Mouse (Mus musculus) lung, postnatal 0 days (tissue): ENCODE measurements at regions not wholly inside any gene's neighbourhood (a gene's known extent, or its start where the extent isn't known, plus 50 kb on each side); places are given as distances from the start of the nearest gene placed in this dataset.

Source experiments
- ATAC-seq: fragments of 200-750 bp; cut with Nextera tagmentation; 2 replicates; pipeline ENCODE4 v1.8.0; 2017; ENCODE audit warnings: moderate library complexity
- DNase-seq: peaks from one replicate; pipeline ENCODE4 v3.0.0-alpha.2; 2016; ENCODE audit warnings: low spot score
- H3K27ac ChIP-seq: fragments of 300-500 bp; sonication (generic); 2 replicates; pipeline ENCODE4 v1.5.1; 2014; ENCODE audit warnings: antibody characterized with exemption, mild to moderate bottlenecking, low read length, mixed read lengths
- H3K27me3 ChIP-seq: fragments of 300-500 bp; sonication (generic); replicated peaks from 2 replicates; pipeline ENCODE4 v1.6.1; 2014; ENCODE audit warnings: low read length, mixed read lengths; ENCODE audit not compliant: insufficient read depth
- H3K36me3 ChIP-seq: fragments of 300-500 bp; sonication (generic); 2 replicates; pipeline ENCODE4 v1.6.1; 2014; ENCODE audit warnings: low read length, mixed read lengths; ENCODE audit not compliant: insufficient read depth
- H3K4me1 ChIP-seq: fragments of 300-500 bp; sonication (generic); 2 replicates; pipeline ENCODE4 v1.6.1; 2014; ENCODE audit warnings: antibody characterized with exemption, low read depth, low read length, mixed read lengths; ENCODE audit not compliant: insufficient read depth
- H3K4me2 ChIP-seq: fragments of 300-500 bp; sonication (generic); replicated peaks from 2 replicates; pipeline ENCODE4 v1.6.1; 2014; ENCODE audit warnings: low read depth, mild to moderate bottlenecking, low read length, moderate library complexity, mixed read lengths
- H3K4me3 ChIP-seq: fragments of 300-500 bp; sonication (generic); 2 replicates; pipeline ENCODE4 v1.5.1; 2014; ENCODE audit warnings: low read depth, low read length
- H3K9ac ChIP-seq: fragments of 300-500 bp; sonication (generic); replicated peaks from 2 replicates; pipeline ENCODE4 v1.6.1; 2014; ENCODE audit warnings: low read depth, mild to moderate bottlenecking
- H3K9me3 ChIP-seq: fragments of 300-500 bp; sonication (generic); 2 replicates; pipeline ENCODE4 v1.6.1; 2016; ENCODE audit warnings: low read length, mixed read lengths
- CTCF ChIP-seq: IDR thresholded peaks from 2 replicates; pipeline ENCODE4 v1.5.1; 2016; ENCODE audit warnings: antibody characterized with exemption, mild to moderate bottlenecking
- EP300 ChIP-seq: IDR thresholded peaks from 2 replicates; pipeline ENCODE4 v1.6.1; 2016; ENCODE audit warnings: antibody characterized with exemption, mild to moderate bottlenecking, control low read depth
- WGBS: fragments of 180-500 bp; shearing (Covaris S2); extraction: QIAGEN DNeasy Blood & Tissue Kit; methylation state at CpG from one replicate; pipeline ENCODE4 v1.1.7; 2014; 5-methylcytosine and 5-hydroxymethylcytosine counted together

GRCm38 (mm10) chr13:48422438-48423329 lies 90.6 kb downstream of the Zfp169 start:
- H3K27ac ChIP-seq, result no peak overlapping the region
- H3K4me3 ChIP-seq, result no peak overlapping the region
- ATAC-seq (no peak), DNase-seq (no peak)
- no peaks in the 10 kb centered on the region for H3K4me1 ChIP-seq
- no peaks in the 10 kb centered on the region for H3K9me3 ChIP-seq
- no peak overlapping the region for H3K4me2 ChIP-seq
- 65% methylated on average over 9 of the region's 9 CpGs for WGBS
- H3K9ac ChIP-seq, result no peak overlapping the region
- H3K36me3 ChIP-seq, result no peaks in the 10 kb centered on the region
- TF ChIP-seq EP300, result no peak
- TF ChIP-seq CTCF, result no peak
- H3K27me3 ChIP-seq, result no peaks in the 10 kb centered on the region

GRCm38 (mm10) chr13:48426816-48427215 lies 86.4 kb downstream of the Zfp169 start:
- no peak for TF ChIP-seq EP300
- no peak for TF ChIP-seq CTCF
- H3K9me3 ChIP-seq, result no peaks in the 10 kb centered on the region
- no peak overlapping the region for H3K27ac ChIP-seq
- no peak overlapping the region for H3K9ac ChIP-seq
- H3K4me1 ChIP-seq, result no peaks in the 10 kb centered on the region
- no peak overlapping the region for H3K4me3 ChIP-seq
- whole genome bisulfite sequencing, result 44% methylated on average over 5 of the region's 5 CpGs
- ATAC-seq, result no peak
- no peak for DNase-seq
- H3K27me3 ChIP-seq, result no peaks in the 10 kb centered on the region
- no peak overlapping the region for H3K4me2 ChIP-seq
- no peaks in the 10 kb centered on the region for H3K36me3 ChIP-seq

- no peak for TF ChIP-seq CTCF
- no peak for TF ChIP-seq EP300
- no peaks in the 10 kb centered on the region for H3K36me3 ChIP-seq
- H3K4me3 ChIP-seq, result no peak overlapping the region
- no peak overlapping the region for H3K4me2 ChIP-seq
- no peak overlapping the region for H3K27ac ChIP-seq
- no peaks in the 10 kb centered on the region for H3K4me1 ChIP-seq
- 44% methylated on average over 14 of the region's 14 CpGs for WGBS
- H3K9ac ChIP-seq, result no peak overlapping the region
- ATAC-seq (no peak), DNase-seq (no peak)
- no peaks in the 10 kb centered on the region for H3K9me3 ChIP-seq
- no peaks in the 10 kb centered on the region for H3K27me3 ChIP-seq
Observed at GRCm38 (mm10) chr13:48436659-48437345, 76.4 kb downstream of the Zfp169 start.
